Mouse (Mus musculus) olfactory bulb, adult 2 months (tissue): Measurements from ENCODE around the gene Cacng1.

ENCODE experiments used
- CTCF ChIP-seq: fragments of 200-500 bp; IDR thresholded peaks from 2 replicates; pipeline ENCODE4 v1.5.1; 2012; ENCODE audit warnings: low read depth, mild to moderate bottlenecking, low read length, moderate library complexity; ENCODE audit not compliant: insufficient read depth
- POLR2A ChIP-seq: fragments of 200-500 bp; IDR thresholded peaks from 2 replicates; pipeline ENCODE4 v1.6.1; 2012; ENCODE audit warnings: mild to moderate bottlenecking, low read depth, low read length, moderate library complexity; ENCODE audit not compliant: insufficient read depth

GRCm38 (mm10) chr11:107668223-107668622 lies 48.1 kb downstream of the Cacng1 start:
- no peak for TF ChIP-seq CTCF
- no peak for TF ChIP-seq POLR2A
